Mouse (Mus musculus) Muller cell, postnatal 12 days (primary cell): ENCODE results near the gene Pcgf5.
A peak's percentile ranks its signal among the peaks of the same experiment; 100 is the strongest.

Experiments
- DNase-seq: peaks from one replicate; pipeline ENCODE4 v3.0.0-alpha.2; 2015; ENCODE audit errors: inconsistent ontology term

Gene Pcgf5

GRCm38 (mm10) chr19:36477684-36478083 is 129.6 kb downstream of the Pcgf5 start:
- DNase-seq: no peak

- peak; percentile 32 for DNase-seq
Observed at GRCm38 (mm10) chr19:36490911-36491310, 142.8 kb downstream of the Pcgf5 start.

GRCm38 (mm10) chr19:36495555-36495954 is 147.4 kb downstream of the Pcgf5 start:
- DNase-seq: no peak

GRCm38 (mm10) chr19:36496532-36496931 is 148.4 kb downstream of the Pcgf5 start:
- DNase-seq: peak; percentile 35

- peak; percentile 72 for DNase-seq
Observed at GRCm38 (mm10) chr19:36497067-36497466, 149.0 kb downstream of the Pcgf5 start.

GRCm38 (mm10) chr19:36497744-36498143 is 149.6 kb downstream of the Pcgf5 start:
- DNase-seq: no peak

- no peak for DNase-seq
Observed at GRCm38 (mm10) chr19:36504716-36505115, 156.6 kb downstream of the Pcgf5 start.
